Mouse (Mus musculus) limb, embryonic 15.5 days (tissue): Measurements from ENCODE around the gene Csrnp3. TPM values are rescaled to one million over a fixed set of nuclear protein-coding genes. Genes with fewer than 3 reads are reported as not detected.

Experiments used
- ATAC-seq: fragments of 200-750 bp; cut with Nextera tagmentation; 2 replicates; pipeline ENCODE4 v1.8.0; 2017; ENCODE audit warnings: low read depth, moderate TSS enrichment; ENCODE audit not compliant: insufficient number of reproducible peaks, low FRiP score, low TSS enrichment
- H3K27ac ChIP-seq: fragments of 300-500 bp; sonication (generic); 2 replicates; pipeline ENCODE4 v1.5.1; 2015; ENCODE audit warnings: moderate library complexity, mild to moderate bottlenecking, inconsistent platforms
- H3K27me3 ChIP-seq: fragments of 300-500 bp; sonication (generic); 2 replicates; pipeline ENCODE4 v1.6.1; 2015; ENCODE audit warnings: inconsistent platforms
- H3K36me3 ChIP-seq: fragments of 300-500 bp; sonication (generic); 2 replicates; pipeline ENCODE4 v1.6.1; 2015; ENCODE audit warnings: inconsistent platforms
- H3K4me1 ChIP-seq: fragments of 300-500 bp; sonication (generic); 2 replicates; pipeline ENCODE4 v1.6.1; 2015; ENCODE audit warnings: inconsistent platforms
- H3K4me2 ChIP-seq: fragments of 300-500 bp; sonication (generic); 2 replicates; pipeline ENCODE4 v1.6.1; 2015; ENCODE audit warnings: mild to moderate bottlenecking, inconsistent platforms
- H3K4me3 ChIP-seq: fragments of 300-500 bp; sonication (generic); 2 replicates; pipeline ENCODE4 v1.5.1; 2015; ENCODE audit warnings: mild to moderate bottlenecking, inconsistent platforms
- H3K9ac ChIP-seq: fragments of 300-500 bp; sonication (generic); 2 replicates; pipeline ENCODE4 v1.6.1; 2015; ENCODE audit warnings: inconsistent platforms
- H3K9me3 ChIP-seq: fragments of 300-500 bp; sonication (generic); 2 replicates; pipeline ENCODE4 v1.6.1; 2016; ENCODE audit warnings: inconsistent platforms
- WGBS: fragments of 180-500 bp; shearing (Covaris S2); methylation state at CpG from one replicate; pipeline ENCODE4 v1.1.7; 2015; 5-methylcytosine and 5-hydroxymethylcytosine counted together
- polyA plus RNA-seq: library from polyadenylated mRNA; unstranded; fragments of >200 nt; fragmentation: Nextera tagmentation; extraction: Ambion mirVana; gene quantifications from 2 replicates; pipeline ENCODE4 v1.2.1, GENCODE M21; 2015

The Csrnp3 gene
- polyA plus RNA-seq, 1 experiment from 2014 or later: 4.4 TPM

- 83% methylated on average over 8 of the region's 8 CpGs for WGBS
- Histone ChIP-seq H3K36me3 (no peaks in the 10 kb centered on the region), H3K9me3 (no peaks in the 10 kb centered on the region), H3K27ac (no peak overlapping the region), H3K4me1 (no peaks in the 10 kb centered on the region), H3K4me2 (no peak overlapping the region), H3K4me3 (no peak overlapping the region), H3K27me3 (no peaks in the 10 kb centered on the region), H3K9ac (no peak overlapping the region)
- no peak for ATAC-seq
Measured at GRCm38 (mm10) chr2:65893241-65893640, 47.7 kb downstream of the Csrnp3 start.

GRCm38 (mm10) chr2:65894299-65894698 is 48.7 kb downstream of the Csrnp3 start:
- WGBS: 74% methylated on average over 5 of the region's 5 CpGs
- H3K27me3 ChIP-seq: no peaks in the 10 kb centered on the region
- ATAC-seq: no peak
- no peaks in the 10 kb centered on the region for H3K4me1 ChIP-seq
- H3K9ac ChIP-seq: no peak overlapping the region
- no peak overlapping the region for H3K27ac ChIP-seq
- H3K4me3 ChIP-seq: no peak overlapping the region
- H3K9me3 ChIP-seq: no peaks in the 10 kb centered on the region
- no peak overlapping the region for H3K4me2 ChIP-seq
- no peaks in the 10 kb centered on the region for H3K36me3 ChIP-seq

GRCm38 (mm10) chr2:65896542-65896941 is 51.0 kb downstream of the Csrnp3 start:
- H3K4me3 ChIP-seq: no peak overlapping the region
- WGBS: 50% methylated on average over 5 of the region's 5 CpGs
- ATAC-seq: no peak
- H3K4me2 ChIP-seq: no peak overlapping the region
- H3K9ac ChIP-seq: no peak overlapping the region
- no peaks in the 10 kb centered on the region for H3K27me3 ChIP-seq
- no peaks in the 10 kb centered on the region for H3K9me3 ChIP-seq
- no peak overlapping the region for H3K27ac ChIP-seq
- H3K36me3 ChIP-seq: no peaks in the 10 kb centered on the region
- H3K4me1 ChIP-seq: no peaks in the 10 kb centered on the region

- Histone ChIP-seq H3K4me2 (no peak overlapping the region), H3K36me3 (no peaks in the 10 kb centered on the region), H3K9ac (no peak overlapping the region), H3K27me3 (no peaks in the 10 kb centered on the region), H3K9me3 (no peaks in the 10 kb centered on the region), H3K4me1 (no peaks in the 10 kb centered on the region), H3K4me3 (no peak overlapping the region), H3K27ac (no peak overlapping the region)
- no peak for ATAC-seq
- WGBS: 57% methylated on average over 4 of the region's 4 CpGs
Measured at GRCm38 (mm10) chr2:65897084-65897483, 51.5 kb downstream of the Csrnp3 start.

GRCm38 (mm10) chr2:65899478-65899877 is 53.9 kb downstream of the Csrnp3 start:
- H3K27me3 ChIP-seq: no peaks in the 10 kb centered on the region
- no peaks in the 10 kb centered on the region for H3K9me3 ChIP-seq
- no peak overlapping the region for H3K27ac ChIP-seq
- H3K4me3 ChIP-seq: no peak overlapping the region
- no peak overlapping the region for H3K9ac ChIP-seq
- H3K4me2 ChIP-seq: no peak overlapping the region
- no peak for ATAC-seq
- no peaks in the 10 kb centered on the region for H3K4me1 ChIP-seq
- 87% methylated on average over 2 of the region's 2 CpGs for WGBS
- H3K36me3 ChIP-seq: no peaks in the 10 kb centered on the region

- H3K36me3 ChIP-seq: no peaks in the 10 kb centered on the region
- H3K9me3 ChIP-seq: no peaks in the 10 kb centered on the region
- no peaks in the 10 kb centered on the region for H3K27me3 ChIP-seq
- H3K27ac ChIP-seq: no peak overlapping the region
- H3K9ac ChIP-seq: no peak overlapping the region
- no peak for ATAC-seq
- no peak overlapping the region for H3K4me2 ChIP-seq
- 82% methylated on average over 3 of the region's 3 CpGs for WGBS
- 0 out of 2 replicates have a peak, but pooled peaks cover 2% of the 10 kb centered on the region for H3K4me1 ChIP-seq
- H3K4me3 ChIP-seq: no peak overlapping the region
Measured at GRCm38 (mm10) chr2:65908526-65908925, 63.0 kb downstream of the Csrnp3 start.

GRCm38 (mm10) chr2:65909724-65910521 is 64.4 kb downstream of the Csrnp3 start:
- Histone ChIP-seq H3K4me2 (no peak overlapping the region), H3K9me3 (no peaks in the 10 kb centered on the region), H3K4me3 (no peak overlapping the region), H3K36me3 (no peaks in the 10 kb centered on the region), H3K27ac (no peak overlapping the region), H3K27me3 (no peaks in the 10 kb centered on the region), H3K4me1 (0 out of 2 replicates have a peak, but pooled peaks cover 2% of the 10 kb centered on the region), H3K9ac (no peak overlapping the region)
- 24% methylated on average over 13 of the region's 13 CpGs for WGBS
- ATAC-seq: no peak

GRCm38 (mm10) chr2:65915994-65916393 is 70.4 kb downstream of the Csrnp3 start:
- 58% methylated on average over 7 of the region's 7 CpGs for WGBS
- Histone ChIP-seq H3K4me2 (no peak overlapping the region), H3K9ac (no peak overlapping the region), H3K27ac (no peak overlapping the region), H3K4me3 (no peak overlapping the region), H3K9me3 (no peaks in the 10 kb centered on the region), H3K4me1 (no peaks in the 10 kb centered on the region; the same call in 1 of the 2 replicates), H3K36me3 (no peaks in the 10 kb centered on the region), H3K27me3 (no peaks in the 10 kb centered on the region)
- no peak for ATAC-seq

GRCm38 (mm10) chr2:65920651-65921412 is 75.3 kb downstream of the Csrnp3 start:
- Histone ChIP-seq H3K4me3 (no peak overlapping the region), H3K9me3 (no peaks in the 10 kb centered on the region), H3K4me2 (no peak overlapping the region), H3K36me3 (no peaks in the 10 kb centered on the region), H3K27ac (no peak overlapping the region), H3K9ac (no peak overlapping the region), H3K27me3 (no peaks in the 10 kb centered on the region), H3K4me1 (no peaks in the 10 kb centered on the region; the same call in 1 of the 2 replicates)
- no peak for ATAC-seq
- WGBS: 17% methylated on average over 9 of the region's 9 CpGs

GRCm38 (mm10) chr2:65925363-65925941 is 79.9 kb downstream of the Csrnp3 start:
- 84% methylated on average over 15 of the region's 15 CpGs for WGBS
- no peak overlapping the region for H3K9ac ChIP-seq
- no peaks in the 10 kb centered on the region for H3K27me3 ChIP-seq
- H3K4me1 ChIP-seq: no peaks in the 10 kb centered on the region; the same call in 1 of the 2 replicates
- H3K4me2 ChIP-seq: no peak overlapping the region
- no peak overlapping the region for H3K27ac ChIP-seq
- ATAC-seq: no peak
- no peak overlapping the region for H3K4me3 ChIP-seq
- no peaks in the 10 kb centered on the region for H3K9me3 ChIP-seq
- H3K36me3 ChIP-seq: no peaks in the 10 kb centered on the region

- Histone ChIP-seq H3K9me3 (no peaks in the 10 kb centered on the region), H3K4me2 (no peak overlapping the region), H3K27me3 (no peaks in the 10 kb centered on the region), H3K4me3 (no peak overlapping the region), H3K4me1 (no peaks in the 10 kb centered on the region), H3K36me3 (no peaks in the 10 kb centered on the region), H3K9ac (no peak overlapping the region), H3K27ac (no peak overlapping the region)
- WGBS: 57% methylated on average over 8 of the region's 8 CpGs
- no peak for ATAC-seq
Measured at GRCm38 (mm10) chr2:65926935-65927708, 81.6 kb downstream of the Csrnp3 start.
